Mouse (Mus musculus) T-helper 1 cell (primary cell): ENCODE results near the gene Nlrp6.
"Not testable (repeated sequence)": the region's sequence is repeated elsewhere in the genome, so short reads cannot be mapped to it uniquely, and the experiment has no call there.

ENCODE experiments used
- in situ Hi-C: fragments of 300-600 bp; cut with MboI, MseI; formaldehyde crosslinking; loops from one replicate; pipeline ENCODE4 v1.15.1; 2025; ENCODE audit warnings: high pct_unique_total_duplicates

Nlrp6 gene

GRCm38 (mm10) chr7:140973396-140974165, 52.9 kb downstream of the Nlrp6 start:
- in situ Hi-C loops: no loop called here

- in situ Hi-C loops: no loop called here
Measured at GRCm38 (mm10) chr7:140974940-140975339, 54.2 kb downstream of the Nlrp6 start.

DNA sequence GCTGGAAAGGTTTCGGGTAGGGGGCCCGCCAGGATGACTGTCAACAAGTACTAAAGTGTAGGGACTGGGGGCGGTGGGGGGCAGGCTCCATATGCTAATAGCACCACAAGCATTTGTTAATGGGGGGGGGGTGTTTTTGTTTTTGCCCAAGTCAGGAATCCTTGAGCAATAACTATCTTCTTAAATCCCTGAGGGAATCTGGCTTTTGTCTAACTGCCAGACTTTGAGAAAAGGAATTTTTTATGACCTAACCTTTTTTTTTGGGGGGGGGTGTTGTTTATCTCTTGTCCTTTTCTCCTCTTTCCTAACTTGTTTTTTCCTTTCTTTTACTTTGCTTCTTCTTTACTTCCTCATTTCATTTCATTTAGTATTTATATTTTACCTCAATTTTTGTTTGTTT, 54.8 kb downstream of the Nlrp6 start:
- in situ Hi-C loops: no loop called here

DNA sequence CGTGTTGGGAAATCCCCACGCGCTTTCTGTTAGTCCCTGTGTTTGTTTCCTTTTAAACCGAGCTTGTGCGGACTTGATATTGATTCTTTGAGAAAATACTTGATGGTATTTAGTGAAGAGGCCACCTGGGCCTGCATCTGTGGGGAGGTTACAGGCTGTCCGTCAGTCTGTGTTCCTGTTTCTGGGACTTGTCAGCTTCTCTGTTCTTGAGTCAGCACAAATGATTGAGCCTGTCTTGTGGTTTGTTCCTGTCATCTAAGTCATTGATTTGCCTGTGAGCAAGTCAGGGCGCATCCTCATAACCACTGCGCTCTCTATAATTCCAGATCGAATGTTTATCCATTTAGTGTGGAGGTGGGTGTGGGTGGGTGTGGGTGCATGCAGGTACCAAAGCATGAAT, 56.0 kb downstream of the Nlrp6 start:
- in situ Hi-C loops: not testable (repeated sequence)
